Mouse (Mus musculus): Measurements from ENCODE around the gene Tenm3.

DNA sequence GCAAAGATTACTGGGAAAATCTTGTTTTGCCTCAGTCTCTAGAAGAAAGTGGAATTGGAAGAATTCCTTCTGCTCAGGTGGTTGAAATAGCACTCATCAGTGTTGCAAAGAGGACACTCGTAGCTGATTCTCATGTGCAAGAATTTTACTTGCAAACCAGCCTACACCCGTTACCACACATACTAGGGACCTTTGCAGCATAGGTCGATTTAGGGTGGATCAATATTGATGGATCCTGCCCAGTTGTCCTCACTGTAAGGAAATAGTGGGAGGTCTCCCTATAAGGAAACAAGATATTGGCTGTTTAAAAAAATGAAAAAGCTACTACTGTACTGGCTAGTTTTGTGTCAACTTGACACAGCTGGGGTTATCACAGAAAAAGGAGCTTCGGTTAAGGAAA, 242.1 kb downstream of the Tenm3 start:
- TF ChIP-seq CTCF (IDR thresholded peaks at IDR 0.05; ENCODE audit: borderline replicate concordance, insufficient read depth, low read length) (no peak), POLR2A (IDR thresholded peaks at IDR 0.05; ENCODE audit: low read depth, low read length) (no peak)
